Mouse (Mus musculus) hindbrain, embryonic 11.5 days (tissue): ENCODE results near the gene Ube2o. TPM values are rescaled to one million over a fixed set of nuclear protein-coding genes. Genes with fewer than 3 reads are reported as not detected.
"Not testable (repeated sequence)": the region's sequence is repeated elsewhere in the genome, so short reads cannot be mapped to it uniquely, and the experiment has no call there.

Experiments
- ATAC-seq: fragments of 200-750 bp; cut with Nextera tagmentation; 2 replicates; pipeline ENCODE4 v1.8.0; 2017; ENCODE audit warnings: mild to moderate bottlenecking, moderate TSS enrichment, moderate library complexity; ENCODE audit not compliant: low FRiP score
- DNase-seq: peaks from one replicate; pipeline ENCODE4 v3.0.0-alpha.2; 2015; ENCODE audit warnings: low spot score
- H3K27ac ChIP-seq: fragments of 300-500 bp; sonication (generic); 2 replicates; pipeline ENCODE4 v1.5.1; 2014; ENCODE audit warnings: mild to moderate bottlenecking, low read depth, low read length
- H3K27me3 ChIP-seq: fragments of 300-500 bp; sonication (generic); 2 replicates; pipeline ENCODE4 v1.6.1; 2014; ENCODE audit warnings: mild to moderate bottlenecking, low read length, moderate library complexity, mixed read lengths; ENCODE audit not compliant: control insufficient read depth, insufficient read depth
- H3K36me3 ChIP-seq: fragments of 300-500 bp; sonication (generic); 2 replicates; pipeline ENCODE4 v1.6.1; 2014; ENCODE audit warnings: mild to moderate bottlenecking, low read length, moderate library complexity, mixed read lengths; ENCODE audit not compliant: control insufficient read depth, insufficient read depth
- H3K4me1 ChIP-seq: fragments of 300-500 bp; sonication (generic); replicated peaks from 2 replicates; pipeline ENCODE4 v1.6.1; 2014; ENCODE audit warnings: low read length, mixed read lengths; ENCODE audit not compliant: control insufficient read depth, insufficient read depth
- H3K4me2 ChIP-seq: fragments of 300-500 bp; sonication (generic); replicated peaks from 2 replicates; pipeline ENCODE4 v1.6.1; 2014; ENCODE audit warnings: mild to moderate bottlenecking, low read depth, low read length
- H3K4me3 ChIP-seq: fragments of 300-500 bp; sonication (generic); 2 replicates; pipeline ENCODE4 v1.5.1; 2014; ENCODE audit warnings: low read depth, low read length
- H3K9ac ChIP-seq: fragments of 300-500 bp; sonication (generic); 2 replicates; pipeline ENCODE4 v1.6.1; 2014; ENCODE audit warnings: low read depth, low read length
- H3K9me3 ChIP-seq: fragments of 300-500 bp; sonication (generic); 2 replicates; pipeline ENCODE4 v1.6.1; 2016; ENCODE audit warnings: low read length; ENCODE audit not compliant: control insufficient read depth
- WGBS: fragments of 180-500 bp; shearing (Covaris S2); extraction: QIAGEN DNeasy Blood & Tissue Kit; methylation state at CpG from one replicate; pipeline ENCODE4 v1.1.7; 2014; 5-methylcytosine and 5-hydroxymethylcytosine counted together
- polyA plus RNA-seq: library from polyadenylated mRNA; unstranded; fragments of >200 nt; fragmentation: Nextera tagmentation; extraction: Ambion mirVana; gene quantifications from 2 replicates; pipeline ENCODE4 v1.2.1, GENCODE M21; 2014

The Ube2o gene
- polyA plus RNA-seq, 1 experiment from 2014 or later = 17.5 TPM

DNA sequence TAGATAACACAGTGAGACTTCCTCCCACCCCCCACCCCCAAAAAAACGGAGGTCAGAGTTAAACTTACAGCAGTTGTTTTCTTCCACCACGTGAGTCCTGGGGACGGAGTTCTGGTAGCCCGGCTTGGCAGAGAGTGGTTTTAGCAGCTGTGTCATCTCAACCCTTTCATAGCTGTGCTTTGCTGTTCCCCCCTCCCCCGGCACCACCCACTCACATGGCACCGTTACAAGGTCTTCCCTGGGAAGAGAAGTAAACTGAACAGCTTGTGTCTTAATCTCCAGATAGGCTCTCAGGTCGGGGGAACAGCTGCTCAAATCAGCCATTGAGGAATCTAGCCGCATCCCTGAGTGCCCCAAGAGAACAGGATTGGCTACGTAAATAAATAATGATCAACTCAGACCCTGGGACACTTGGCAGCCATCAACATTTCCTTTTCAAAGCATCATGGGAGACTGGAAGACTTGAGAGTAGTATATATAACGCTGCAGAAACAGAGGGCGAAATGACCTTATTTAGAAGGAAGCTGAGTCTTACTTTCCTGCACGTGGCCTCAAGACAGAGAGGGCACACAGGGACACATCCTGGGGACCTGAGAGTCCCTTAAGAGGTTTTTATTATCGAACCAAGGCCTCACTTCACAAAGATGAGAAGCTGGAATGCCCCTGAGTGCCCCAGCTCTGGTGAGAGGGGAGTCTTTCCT is 86.6 kb downstream of the Ube2o start:
- H3K27ac ChIP-seq = 0 out of 2 replicates have a peak overlapping the region, but pooled peaks have one; percentile 53

DNA sequence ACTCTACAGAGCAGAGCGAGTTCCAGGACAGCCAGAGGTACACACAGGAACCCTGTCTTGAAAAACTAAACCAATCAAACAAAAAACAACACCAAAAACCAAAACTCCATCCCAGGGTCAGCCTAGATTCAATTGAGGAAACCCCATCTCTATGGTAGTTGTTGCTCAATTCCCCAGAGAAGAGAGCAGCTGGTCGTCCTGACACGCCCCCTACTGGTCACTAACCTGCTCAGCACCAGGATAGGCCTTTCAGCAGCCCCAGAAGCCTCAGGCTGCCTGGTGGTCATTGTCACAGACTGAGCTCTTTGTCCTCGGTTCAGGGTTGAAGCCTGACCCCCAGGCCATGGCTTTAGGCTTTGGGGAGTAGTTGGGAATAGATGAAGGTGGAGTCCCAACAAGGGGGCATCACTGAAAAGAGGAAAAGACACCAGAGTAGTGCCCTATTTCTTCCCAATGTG is 87.4 kb downstream of the Ube2o start, which contains the start of gene Prpsap1:
Gene Prpsap1, minus strand, starts transcription at position 408 of the 458 bp plus-strand sequence.
- Histone ChIP-seq H3K4me2 (no peak within 1 kb of the TSS), H3K36me3 (no peaks in the 10 kb centered on the region), H3K27ac (0 out of 2 replicates have a peak within 1 kb of the TSS, but pooled peaks have one; percentile 53)

More for the DNA sequence above, 86.6 kb downstream of the Ube2o start:
- DNase-seq (peak; percentile 14), ATAC-seq (no peak)
- Histone ChIP-seq H3K4me2 (no peak overlapping the region), H3K27me3 (no peaks in the 10 kb centered on the region), H3K36me3 (no peaks in the 10 kb centered on the region), H3K9me3 (no peaks in the 10 kb centered on the region), H3K4me3 (no peak overlapping the region), H3K9ac (no peak overlapping the region), H3K4me1 (no peaks in the 10 kb centered on the region)
- WGBS = 59% methylated on average over 13 of the region's 13 CpGs

DNA sequence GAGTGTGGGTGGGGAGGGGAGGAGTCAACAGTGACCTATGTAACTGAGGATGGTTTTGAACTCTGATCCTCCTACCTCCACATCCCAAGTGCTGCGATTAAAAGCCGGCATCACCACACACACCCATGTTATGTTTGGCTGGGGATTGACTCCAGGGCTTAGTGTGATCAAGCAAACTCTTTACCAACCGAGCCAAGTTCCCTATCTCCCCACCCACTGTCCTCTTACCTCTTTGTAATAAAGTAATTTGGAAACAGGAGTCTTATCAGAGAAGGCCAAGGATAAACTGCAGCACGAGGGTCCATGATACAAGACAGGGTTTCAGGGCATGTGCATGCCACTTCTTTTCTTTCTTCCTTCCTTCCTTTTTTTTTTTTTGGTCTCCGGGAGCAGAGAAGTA is 88.1 kb downstream of the Ube2o start:
- no peak overlapping the region for H3K27ac ChIP-seq
- DNase-seq (no peak), ATAC-seq (no peak)
- H3K9ac ChIP-seq = no peak overlapping the region
- H3K4me1 ChIP-seq = no peaks in the 10 kb centered on the region; the same call in 1 of the 2 replicates
- H3K36me3 ChIP-seq = no peaks in the 10 kb centered on the region
- no peak overlapping the region for H3K4me2 ChIP-seq
- H3K27me3 ChIP-seq = no peaks in the 10 kb centered on the region
- H3K9me3 ChIP-seq = no peaks in the 10 kb centered on the region
- 88% methylated on average over 5 of the region's 5 CpGs for WGBS
- H3K4me3 ChIP-seq = no peak overlapping the region

More for the DNA sequence above, 87.4 kb downstream of the Ube2o start, which contains the start of gene Prpsap1:
- Histone ChIP-seq H3K4me1 (no peaks in the 10 kb centered on the region; the same call in 1 of the 2 replicates), H3K9ac (no peak within 1 kb of the TSS), H3K4me3 (no peak within 1 kb of the TSS), H3K9me3 (no peaks in the 10 kb centered on the region), H3K27me3 (no peaks in the 10 kb centered on the region)
- no peak for ATAC-seq
- WGBS = 23% methylated on average over 4 of the region's 4 CpGs
- peak; percentile 80 for DNase-seq

DNA sequence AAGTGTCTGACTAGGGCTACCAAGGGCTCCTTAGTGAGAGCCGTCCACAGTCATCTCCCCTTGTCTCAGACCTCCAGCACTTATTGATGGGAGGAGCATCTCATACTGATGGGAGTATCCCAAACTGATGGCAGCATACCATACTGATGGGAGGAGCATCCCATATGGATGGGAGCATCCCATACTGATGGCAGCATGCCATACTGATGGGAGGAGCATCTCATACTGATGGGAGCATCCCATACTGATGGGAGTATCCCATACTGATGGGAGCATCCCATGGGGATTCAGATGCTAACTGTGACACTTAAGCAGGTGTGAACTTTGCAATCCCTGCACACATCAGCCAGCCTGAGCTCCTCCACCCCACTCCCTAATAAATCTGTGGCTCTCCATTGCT is 88.7 kb downstream of the Ube2o start:
- H3K27ac ChIP-seq, H3K4me3 ChIP-seq, DNase-seq, H3K9ac ChIP-seq, ATAC-seq, H3K4me1 ChIP-seq, H3K36me3 ChIP-seq, H3K4me2 ChIP-seq, H3K9me3 ChIP-seq, H3K27me3 ChIP-seq: not testable (repeated sequence)
- WGBS = 70% methylated on average over 1 of the region's 1 CpGs

DNA sequence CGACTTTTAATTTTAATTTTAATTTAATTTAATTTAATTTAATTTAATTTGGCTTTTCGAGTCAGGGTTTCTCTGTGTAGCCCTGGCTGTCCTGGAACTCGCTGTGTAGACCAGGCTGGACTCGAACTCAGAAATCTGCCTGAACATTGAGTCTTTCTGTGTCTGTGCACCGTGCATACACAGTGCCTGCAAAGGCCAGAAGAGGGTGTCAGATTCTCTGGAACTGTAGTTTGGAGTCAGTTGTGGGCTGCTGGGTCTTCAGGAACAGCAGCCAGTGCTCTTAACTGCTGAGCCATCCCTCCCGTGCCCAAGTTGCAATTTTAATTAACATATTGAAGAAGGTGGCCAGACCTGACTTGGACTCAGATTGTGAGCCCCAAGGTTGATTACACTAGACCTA is 89.9 kb downstream of the Ube2o start:
- no peaks in the 10 kb centered on the region for H3K9me3 ChIP-seq
- no peak overlapping the region for H3K4me3 ChIP-seq
- H3K4me1 ChIP-seq = no peaks in the 10 kb centered on the region; the same call in 1 of the 2 replicates
- H3K27ac ChIP-seq = no peak overlapping the region
- no peak for DNase-seq
- no peak overlapping the region; the same call in 1 of the 2 replicates for H3K9ac ChIP-seq
- WGBS = 70% methylated on average over 6 of the region's 6 CpGs
- no peak for ATAC-seq
- H3K27me3 ChIP-seq = no peaks in the 10 kb centered on the region
- no peak overlapping the region for H3K4me2 ChIP-seq
- H3K36me3 ChIP-seq = no peaks in the 10 kb centered on the region

DNA sequence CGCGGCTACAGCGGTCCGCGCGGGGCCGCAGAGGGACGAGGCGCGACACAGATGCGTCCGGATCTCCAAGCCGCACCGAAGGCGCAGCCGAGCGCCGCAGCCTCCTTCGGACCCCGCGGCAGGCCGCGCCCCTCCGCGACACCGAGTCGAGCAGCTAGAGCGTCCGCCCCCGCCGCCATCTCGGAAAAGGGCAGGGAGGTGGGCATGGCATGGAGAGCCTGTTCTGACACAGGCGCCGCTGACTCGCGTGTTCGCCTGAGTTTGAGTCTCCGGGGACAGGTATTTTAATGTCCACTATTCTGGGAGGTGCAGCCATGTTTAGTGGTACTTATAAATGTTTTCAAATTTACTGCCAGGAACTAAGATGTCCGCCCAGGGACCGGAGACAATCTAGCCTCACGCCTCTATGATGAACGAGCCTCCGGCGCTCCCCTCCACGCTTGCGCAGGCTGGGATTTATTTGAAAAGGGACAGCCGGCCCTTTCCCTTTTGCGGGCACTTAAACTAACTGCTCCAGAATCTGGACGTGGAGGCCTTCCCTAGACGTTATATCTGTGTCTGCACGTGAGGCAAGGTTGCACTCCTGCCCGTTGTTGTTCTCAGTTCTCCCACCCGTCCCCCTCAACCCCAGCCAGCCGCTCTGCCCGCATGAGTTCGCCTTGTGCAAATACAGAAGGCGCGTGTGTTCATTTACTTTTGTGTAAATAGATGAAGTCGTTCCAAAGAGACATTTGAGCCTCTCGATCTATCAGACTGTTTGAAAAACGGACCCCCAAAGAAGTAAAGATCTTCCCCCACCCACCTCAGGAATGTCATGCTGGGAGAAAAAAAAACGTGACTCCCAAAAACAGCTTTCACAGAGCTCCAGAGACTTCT is 90.8 kb downstream of the Ube2o start:
- under 1% methylated on average over 62 of the region's 62 CpGs for WGBS
- Histone ChIP-seq H3K4me3 (peak overlapping the region; percentile 99), H3K27me3 (no peaks in the 10 kb centered on the region), H3K36me3 (peaks cover 2% of the 10 kb centered on the region; the same call in 1 of the 2 replicates), H3K9me3 (no peaks in the 10 kb centered on the region), H3K27ac (peak overlapping the region; percentile 94), H3K9ac (peak overlapping the region; percentile 97), H3K4me1 (no peaks in the 10 kb centered on the region; the same call in 1 of the 2 replicates), H3K4me2 (peak overlapping the region; percentile 84)
- ATAC-seq = peak; percentile 95
- peak; percentile 93 for DNase-seq

DNA sequence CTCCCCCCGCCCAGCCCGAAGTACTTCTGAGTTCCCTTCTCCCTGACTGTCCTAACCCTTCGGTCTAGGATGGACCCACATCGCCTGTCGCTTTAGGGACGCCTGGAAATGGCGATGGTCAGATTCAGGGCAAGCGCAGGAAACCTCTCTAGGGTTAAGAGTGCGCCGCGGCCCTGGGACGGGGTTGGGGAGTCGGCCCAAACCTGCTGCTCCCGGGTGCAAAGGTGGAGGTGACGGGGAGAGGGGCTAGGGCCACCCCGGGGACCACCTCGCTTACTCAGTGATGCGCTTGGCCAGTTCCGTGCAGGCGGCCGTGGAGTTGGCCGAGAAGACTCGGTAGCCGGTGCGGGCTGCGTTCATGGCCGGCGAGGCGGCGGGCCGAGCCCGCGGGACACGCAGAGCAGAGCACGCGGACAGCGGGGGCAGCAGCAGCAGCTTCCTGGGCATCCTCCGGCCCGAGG is 91.4 kb downstream of the Ube2o start:
- Histone ChIP-seq H3K9me3 (no peaks in the 10 kb centered on the region), H3K4me2 (peak overlapping the region; percentile 84), H3K36me3 (peaks cover 9% of the 10 kb centered on the region; the same call in 1 of the 2 replicates), H3K4me3 (peak overlapping the region; percentile 99), H3K4me1 (no peaks in the 10 kb centered on the region; the same call in 1 of the 2 replicates), H3K9ac (peak overlapping the region; percentile 97), H3K27ac (peak overlapping the region; percentile 94), H3K27me3 (no peaks in the 10 kb centered on the region)
- under 1% methylated on average over 39 of the region's 39 CpGs for WGBS
- DNase-seq (peak; percentile 62), ATAC-seq (peak; percentile 75)

DNA sequence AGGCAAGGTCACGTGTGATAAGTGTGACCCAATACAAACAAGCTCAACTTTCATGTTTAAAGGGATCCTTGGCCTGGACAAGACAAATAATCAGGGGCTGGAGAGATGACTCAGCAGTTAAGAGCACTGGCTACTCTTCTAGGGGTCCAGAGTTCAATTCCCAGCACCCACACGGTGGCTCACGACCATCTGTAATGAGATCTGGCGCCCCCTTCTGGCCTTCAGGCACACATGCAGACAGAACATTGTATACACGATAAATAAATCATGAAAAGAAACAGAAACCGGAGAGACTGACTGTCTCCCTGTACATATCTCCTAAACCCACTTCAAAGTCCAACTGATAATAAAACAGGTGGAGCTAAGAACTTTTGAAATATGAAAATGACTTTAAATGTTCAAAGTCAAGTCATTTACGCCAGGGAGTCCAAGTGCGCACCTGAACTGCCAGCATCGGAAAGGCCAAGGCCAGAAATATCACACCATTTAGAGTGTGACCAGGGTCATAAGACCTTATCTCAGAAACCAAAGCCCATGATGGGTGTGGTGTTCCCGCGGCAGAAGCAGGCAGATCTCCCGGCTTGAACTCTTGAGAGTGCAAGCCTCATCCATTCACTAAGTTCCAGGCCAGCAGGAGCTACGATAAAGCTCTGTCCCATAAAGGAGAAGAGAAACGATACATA is 92.4 kb downstream of the Ube2o start:
- H3K4me3 ChIP-seq = peak overlapping the region; percentile 99

More for the DNA sequence above, 92.4 kb downstream of the Ube2o start:
- H3K4me1 ChIP-seq = no peaks in the 10 kb centered on the region; the same call in 1 of the 2 replicates
- ATAC-seq = no peak
- WGBS = 80% methylated on average over 14 of the region's 14 CpGs
- H3K9ac ChIP-seq = peak overlapping the region; percentile 97
- H3K27ac ChIP-seq = no peak overlapping the region
- H3K4me2 ChIP-seq = peak overlapping the region; percentile 84
- peaks cover 9% of the 10 kb centered on the region; the same call in 1 of the 2 replicates for H3K36me3 ChIP-seq
- DNase-seq = peak; percentile 41
- no peaks in the 10 kb centered on the region for H3K9me3 ChIP-seq
- no peaks in the 10 kb centered on the region for H3K27me3 ChIP-seq
